Mouse (Mus musculus) adrenal gland, postnatal 4 days (tissue): ENCODE measurements around the gene 4932414N04Rik. TPM values are rescaled to one million over a fixed set of nuclear protein-coding genes. Genes with fewer than 3 reads are reported as not detected.
A peak's percentile ranks its signal among the peaks of the same experiment; 100 is the strongest.
"Not testable (repeated sequence)": the region's sequence is repeated elsewhere in the genome, so short reads cannot be mapped to it uniquely, and the experiment has no call there.

Source experiments
- DNase-seq, 2 experiments: peaks; one replicate each; pipeline ENCODE4 v3.0.0; 2021 to 2022; ENCODE audit warnings: low spot score in 2 of 2, mixed read lengths in 2 of 2
- long read RNA-seq, 2 experiments: library from polyadenylated mRNA; stranded (forward); transcript quantifications; one replicate each; pipeline ENCODE4 v2.0.0; 2021
- total RNA-seq, 2 experiments: library from RNA; stranded (reverse); gene quantifications; 2 replicates each; pipeline ENCODE4 v1.2.3; 2021

Gene 4932414N04Rik
- not detected for total RNA-seq
- long read RNA-seq, experiment 1, result 0 reads
- long read RNA-seq, experiment 2, result 0 reads

DNA sequence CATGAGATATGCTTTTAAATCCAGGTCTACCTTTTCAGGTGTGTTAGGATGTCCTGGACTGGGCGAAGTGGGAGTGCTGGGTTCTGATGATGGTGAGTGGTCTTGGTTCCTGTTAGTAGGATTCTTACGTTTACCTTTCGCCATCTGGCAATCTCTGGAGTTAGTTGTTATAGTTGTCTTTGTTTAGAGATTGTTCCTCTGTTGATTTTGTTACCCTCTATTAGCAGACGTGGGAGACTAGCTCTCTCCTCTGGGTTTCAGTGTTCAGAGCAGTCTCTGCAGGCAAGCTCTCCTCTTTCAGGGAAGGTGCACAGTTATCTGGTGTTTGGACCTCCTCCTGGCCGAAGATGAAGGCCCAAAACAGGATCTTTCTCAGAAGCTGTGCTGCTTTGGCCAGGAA lies at the start of gene 4932414N04Rik:
Gene 4932414N04Rik (plus strand): TSS at position 301 of the 400 bp plus-strand sequence.
- DNase-seq, result not testable (repeated sequence)

GRCm38 (mm10) chr2:68732216-68732615 lies 75.9 kb downstream of the 4932414N04Rik start:
- no peak for DNase-seq

GRCm38 (mm10) chr2:68739772-68740739 lies 83.8 kb downstream of the 4932414N04Rik start:
- no peak for DNase-seq

GRCm38 (mm10) chr2:68744599-68744998 lies 88.3 kb downstream of the 4932414N04Rik start:
- DNase-seq, result no peak

DNA sequence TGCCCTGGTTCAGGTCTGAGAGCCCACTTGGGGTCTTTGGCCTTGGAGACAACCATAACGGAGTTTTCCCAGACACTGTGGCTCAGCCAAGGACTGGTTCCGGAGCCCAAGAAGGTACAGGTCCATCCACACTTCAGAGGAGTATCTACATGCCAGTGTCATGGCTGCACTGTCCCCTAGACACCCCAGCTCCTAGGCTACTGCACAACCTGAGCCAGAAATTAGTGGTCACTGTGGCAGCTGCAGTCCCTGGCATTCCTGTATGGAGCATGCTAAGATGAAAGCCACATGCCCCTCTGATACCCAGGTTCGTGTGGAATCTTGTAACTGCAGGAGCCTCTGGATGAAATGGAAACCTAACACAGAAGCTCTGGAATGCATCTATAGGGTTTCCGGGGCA lies 99.9 kb downstream of the 4932414N04Rik start:
- no peak for DNase-seq

- no peak for DNase-seq
These were observed 100.5 kb downstream of the 4932414N04Rik start for GRCm38 (mm10) chr2:68756793-68757192.

DNA sequence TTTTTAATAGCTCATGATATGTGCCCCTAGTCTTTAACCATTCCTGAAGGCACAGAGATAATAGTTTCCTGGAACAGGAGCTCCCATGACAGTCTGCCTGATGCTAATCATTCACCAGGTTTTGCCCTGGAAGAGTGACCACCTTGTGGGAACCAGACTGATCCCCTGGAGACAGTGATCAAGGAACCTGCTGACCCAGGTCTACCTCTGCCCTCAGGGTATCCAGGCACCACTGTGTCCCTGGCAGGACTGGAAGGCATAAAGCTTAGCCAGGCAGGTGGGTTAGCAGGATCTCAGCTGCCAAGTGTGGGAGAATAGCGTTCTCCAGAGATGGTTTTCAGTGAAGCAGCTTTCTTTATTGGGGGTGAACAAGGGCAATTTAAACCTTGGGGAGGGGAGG lies 109.1 kb downstream of the 4932414N04Rik start:
- no peak for DNase-seq

GRCm38 (mm10) chr2:68767186-68767890 lies 111.1 kb downstream of the 4932414N04Rik start:
- DNase-seq, result no peak

DNA sequence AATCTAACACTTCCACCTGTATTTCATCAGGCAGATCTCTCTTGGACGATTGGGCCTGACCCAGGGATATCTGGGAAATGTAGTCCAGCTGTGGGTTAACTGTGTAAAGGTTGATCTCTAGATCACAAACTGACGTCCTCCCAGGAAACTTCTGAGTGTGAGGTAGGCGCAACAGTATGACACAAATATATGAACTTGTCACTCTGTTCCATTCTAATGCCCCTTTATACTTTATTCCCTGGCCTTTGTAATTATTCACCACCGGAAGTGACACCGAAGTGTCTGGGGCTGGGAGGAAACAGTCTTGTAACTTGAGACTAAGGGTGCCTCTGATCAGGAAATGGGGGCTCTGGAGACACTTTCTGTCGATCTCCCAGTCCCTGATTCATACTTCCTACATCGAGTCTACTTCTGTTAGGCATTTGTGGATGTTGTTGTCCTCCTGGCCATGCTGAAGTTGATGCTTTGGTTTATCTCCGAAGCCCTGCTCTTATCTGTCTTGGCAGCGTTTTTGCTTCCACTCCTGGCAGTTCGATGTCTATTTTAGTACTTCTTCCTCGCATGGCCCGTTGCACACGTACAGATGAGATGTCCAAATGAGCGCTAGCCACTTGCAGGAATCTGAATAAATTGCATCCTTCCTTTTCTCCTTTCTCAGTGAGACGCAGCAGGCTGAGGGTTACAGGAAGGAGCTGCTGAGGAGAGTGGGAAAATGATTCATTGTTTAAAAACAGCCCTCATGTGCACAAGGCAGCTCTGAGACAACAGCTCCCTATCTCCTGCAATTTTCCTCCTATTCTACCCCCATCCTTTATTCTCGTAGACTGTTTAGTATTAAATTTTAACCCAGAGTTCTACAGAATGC lies 126.2 kb downstream of the 4932414N04Rik start:
- no peak for DNase-seq

DNA sequence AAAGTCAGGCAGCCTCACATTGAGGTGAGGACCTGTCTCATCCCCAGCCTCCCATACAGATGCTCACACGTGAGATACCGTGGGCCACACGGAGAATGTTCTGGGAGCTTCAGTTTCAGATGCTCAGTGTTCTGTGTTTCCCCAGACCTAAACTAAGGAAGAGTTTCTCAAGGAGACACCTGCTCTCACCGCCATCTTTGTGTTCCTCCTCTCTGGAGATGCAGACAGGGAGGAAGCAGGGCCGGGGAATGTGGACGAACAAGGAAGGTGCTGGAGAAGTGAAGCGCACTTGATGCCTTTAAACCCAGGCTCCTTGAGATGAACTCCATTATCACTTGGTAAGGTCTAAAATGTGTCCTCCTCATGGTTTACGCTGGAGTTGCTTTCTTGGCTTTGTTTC lies 127.4 kb downstream of the 4932414N04Rik start:
- DNase-seq, result not testable (repeated sequence)

- DNase-seq, result peak; percentile 44 to 63
These were observed 128.6 kb downstream of the 4932414N04Rik start for GRCm38 (mm10) chr2:68784710-68785427.

- DNase-seq, result no peak
These were observed 130.9 kb downstream of the 4932414N04Rik start for GRCm38 (mm10) chr2:68787161-68787675.

DNA sequence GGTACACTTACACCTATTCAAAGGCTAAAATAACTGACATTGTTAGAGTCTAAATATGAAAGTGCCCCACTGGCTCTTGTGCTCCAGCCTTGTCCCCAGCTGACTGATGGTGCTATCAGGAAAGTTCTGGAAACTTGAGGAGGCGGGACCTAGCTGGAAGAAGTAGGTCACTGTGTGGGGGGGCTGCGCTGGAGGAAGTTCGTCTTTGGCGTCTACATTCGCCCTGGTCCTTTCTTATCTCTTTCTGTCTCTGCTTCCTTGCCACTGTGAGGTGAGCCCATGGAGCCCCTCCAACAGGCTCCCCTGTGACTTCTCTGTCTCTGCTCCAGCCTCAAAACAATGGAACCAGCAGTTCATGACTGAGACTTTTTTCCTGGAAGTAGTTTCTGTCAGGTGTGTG lies 136.0 kb downstream of the 4932414N04Rik start:
- DNase-seq, result no peak

DNA sequence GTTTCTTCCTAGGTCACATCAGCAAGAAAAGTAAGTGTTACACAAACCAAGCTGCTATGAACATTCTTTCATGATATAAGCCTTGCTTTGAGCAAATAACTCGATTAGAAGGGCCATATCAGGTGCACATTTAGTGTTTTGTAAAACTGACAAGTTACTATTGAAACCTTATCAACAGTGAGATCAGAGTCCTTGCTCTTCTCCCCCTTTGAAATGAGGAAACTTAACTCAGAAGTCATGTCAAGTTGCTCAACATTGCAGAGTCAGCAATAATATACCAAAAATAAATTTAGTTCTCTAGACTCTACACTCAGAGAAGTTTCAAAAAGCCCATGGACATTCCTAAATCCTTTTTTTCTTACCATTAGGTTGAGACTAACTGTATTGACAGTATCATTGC lies 137.2 kb downstream of the 4932414N04Rik start:
- DNase-seq, result no peak

DNA sequence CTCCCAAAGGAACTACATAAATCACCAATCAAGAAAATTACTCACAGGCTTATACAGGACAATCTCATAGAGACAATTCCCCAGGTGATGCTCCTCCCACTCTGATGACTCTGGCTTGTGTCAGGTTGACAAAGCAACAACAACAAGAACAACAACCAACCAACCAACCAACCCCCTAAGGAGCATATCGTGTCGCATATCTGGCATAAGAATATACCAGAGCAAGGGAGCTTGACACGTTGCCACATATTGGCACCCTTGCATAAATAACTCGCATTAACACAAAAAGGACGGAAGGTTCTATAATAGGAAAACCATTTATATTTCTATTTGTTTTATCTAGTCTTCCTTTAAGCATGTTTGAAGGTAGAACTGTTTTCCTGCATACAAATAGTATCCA lies 137.9 kb downstream of the 4932414N04Rik start:
- no peak for DNase-seq

DNA sequence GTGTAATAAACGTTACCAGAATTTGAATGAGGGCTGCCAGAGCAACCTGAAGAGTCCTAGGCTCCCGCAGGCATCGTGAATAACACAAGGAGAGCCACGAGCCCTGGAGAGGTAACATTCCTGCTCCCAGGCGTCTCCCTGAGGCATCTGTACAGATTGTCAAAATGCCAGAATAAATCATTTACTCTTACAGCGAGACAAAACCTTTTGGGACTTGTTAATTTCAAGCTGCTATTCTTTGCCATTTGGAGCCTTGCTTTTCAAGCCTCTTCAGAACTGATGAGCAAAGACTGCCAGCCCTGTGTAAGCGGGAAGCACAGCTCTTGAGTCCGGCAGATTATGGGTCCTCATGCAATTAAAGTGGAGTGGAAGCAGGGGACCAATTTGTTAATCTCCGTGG lies 138.3 kb downstream of the 4932414N04Rik start:
- DNase-seq, result no peak

DNA sequence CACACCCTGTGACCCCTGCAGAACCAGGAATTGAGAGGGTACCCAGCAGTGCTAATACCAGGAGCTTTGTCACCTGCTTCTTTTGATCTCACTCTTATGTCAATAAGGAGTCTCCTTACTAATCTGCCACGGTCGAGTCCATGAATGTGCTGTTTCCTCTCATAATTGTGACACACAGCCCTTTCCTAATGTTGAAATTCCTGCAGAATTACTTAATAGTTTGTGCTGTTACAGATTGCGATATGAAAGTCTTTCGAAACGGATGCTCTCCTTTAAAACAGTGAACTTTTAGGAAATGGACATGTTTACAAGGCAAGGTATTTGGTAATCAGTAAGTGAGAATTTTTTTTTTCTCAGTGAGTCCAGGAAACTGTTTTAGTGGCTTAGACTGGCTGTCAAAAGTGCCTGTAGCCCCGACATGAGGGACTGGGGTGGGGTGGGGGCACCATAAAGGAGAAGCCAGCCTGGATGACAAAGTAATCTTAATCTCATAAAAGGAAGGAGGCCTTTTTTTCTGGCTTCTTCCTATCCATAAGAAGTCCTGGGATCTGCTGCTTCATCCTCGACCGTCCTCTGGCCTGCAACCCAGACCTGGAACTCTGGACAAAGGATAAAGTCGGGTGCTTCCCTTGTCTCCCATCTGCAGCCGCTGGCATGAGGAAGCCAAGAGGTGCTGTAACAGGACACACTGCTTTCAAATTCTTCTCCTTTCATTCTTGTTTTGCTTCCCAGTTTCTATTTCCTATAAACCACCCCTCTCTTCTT lies 139.9 kb downstream of the 4932414N04Rik start:
- no peak for DNase-seq

GRCm38 (mm10) chr2:68797106-68797505 lies 140.8 kb downstream of the 4932414N04Rik start:
- DNase-seq, result no peak
